Mouse (Mus musculus) lung, postnatal 25 days (tissue): Measurements from ENCODE around the gene Stx6.

Experiments
- DNase-seq: peaks from one replicate; pipeline ENCODE4 v3.0.0; 2022; ENCODE audit warnings: low spot score

Stx6 gene

GRCm38 (mm10) chr1:155233378-155233777 is 74.9 kb downstream of the Stx6 start:
- DNase-seq = no peak

- peak; percentile 61 for DNase-seq
These were observed 75.6 kb downstream of the Stx6 start for GRCm38 (mm10) chr1:155233931-155234607.

GRCm38 (mm10) chr1:155235641-155236040 is 77.1 kb downstream of the Stx6 start:
- no peak for DNase-seq

- DNase-seq = no peak
These were observed 78.0 kb downstream of the Stx6 start for GRCm38 (mm10) chr1:155236306-155237024.

GRCm38 (mm10) chr1:155237390-155237789 is 78.9 kb downstream of the Stx6 start:
- DNase-seq = no peak

GRCm38 (mm10) chr1:155238126-155238525 is 79.6 kb downstream of the Stx6 start:
- DNase-seq = no peak

GRCm38 (mm10) chr1:155239169-155239568 is 80.7 kb downstream of the Stx6 start:
- no peak for DNase-seq

- DNase-seq = no peak
These were observed 81.6 kb downstream of the Stx6 start for GRCm38 (mm10) chr1:155239962-155240717.

- DNase-seq = no peak
These were observed 83.4 kb downstream of the Stx6 start for GRCm38 (mm10) chr1:155241701-155242487.

- no peak for DNase-seq
These were observed 83.9 kb downstream of the Stx6 start for GRCm38 (mm10) chr1:155242488-155242745.

- DNase-seq = peak; percentile 13
These were observed 85.6 kb downstream of the Stx6 start, which contains the start of gene BC034090 for GRCm38 (mm10) chr1:155243797-155244770. TSS of gene BC034090 (minus strand) at chr1:155244444.

GRCm38 (mm10) chr1:155244771-155245211 is 86.3 kb downstream of the Stx6 start:
- DNase-seq = no peak

GRCm38 (mm10) chr1:155245516-155245915 is 87.0 kb downstream of the Stx6 start:
- no peak for DNase-seq

GRCm38 (mm10) chr1:155247441-155247840 is 88.9 kb downstream of the Stx6 start:
- DNase-seq = no peak

GRCm38 (mm10) chr1:155248041-155248440 is 89.5 kb downstream of the Stx6 start:
- no peak for DNase-seq

- no peak for DNase-seq
These were observed 91.4 kb downstream of the Stx6 start for GRCm38 (mm10) chr1:155249896-155250295.

- DNase-seq = no peak
These were observed 92.1 kb downstream of the Stx6 start for GRCm38 (mm10) chr1:155250531-155251135.

GRCm38 (mm10) chr1:155251596-155251995 is 93.1 kb downstream of the Stx6 start:
- DNase-seq = no peak

- no peak for DNase-seq
These were observed 94.2 kb downstream of the Stx6 start for GRCm38 (mm10) chr1:155252631-155253121.

GRCm38 (mm10) chr1:155253126-155253525 is 94.6 kb downstream of the Stx6 start:
- DNase-seq = no peak
